Mouse (Mus musculus): ENCODE data around the gene Rhbdf2.

GRCm38 (mm10) chr11:116653234-116653633, 26.4 kb upstream of the Rhbdf2 start, which contains the start of gene Prcd:
- no peak for TF ChIP-seq POLR2A (IDR thresholded peaks at IDR 0.05; ENCODE audit: extremely low read depth, insufficient read depth, low read length)
- no peak for TF ChIP-seq CTCF (IDR thresholded peaks at IDR 0.05; ENCODE audit: low read depth, low read length)

Measured in liver, adult 2 months (tissue).